Comparison of ENCODE assay signal across 23 mouse cellular contexts in genomic region chr13:43790229-43791001, GRCm38 (mm10). TPM values are rescaled to one million over a fixed set of nuclear protein-coding genes. Genes with fewer than 3 reads are reported as not detected.
A peak's percentile ranks its signal among the peaks of the same experiment; 100 is the strongest.
DNase-seq lines count a peak whose midpoint lies in the region; ATAC-seq and TF ChIP-seq lines count a peak whose summit lies in the region.
"Had no signal": no experiment of that assay in that cellular context is flagged by ENCODE, and none has a peak within 500 bp of the region (broad histone marks: within the 10 kb centered on the region; RNA-seq: fewer than 3 reads in every experiment).

No protein-coding gene starts in this region.

- H3K9me3 ChIP-seq in kidney, embryonic 16.5 days (ENCODE audit: low read length), result no peaks in the 10 kb centered on the region
- H3K9me3 ChIP-seq: forebrain, embryonic 10.5 days; hindbrain, embryonic 13.5 days; liver, embryonic 15.5 days; midbrain, embryonic 15.5 days had no signal

- H3K4me2 ChIP-seq in kidney, embryonic 16.5 days (replicated peaks; ENCODE audit: low read depth, low read length), result no peak overlapping the region
- H3K4me2 ChIP-seq: hindbrain, embryonic 13.5 days; liver, embryonic 15.5 days; midbrain, embryonic 15.5 days had no signal

- peak; percentile 7 for ATAC-seq in CD4-positive, CD25-positive, alpha-beta regulatory T cell, adult 4 months
- peak; percentile 36 for ATAC-seq in granulocyte monocyte progenitor cell, adult 5-6 weeks (replicated peaks; ENCODE audit: poor library complexity, severe bottlenecking)
- ATAC-seq in neutrophil, adult 5-6 weeks (ENCODE audit: extremely low read depth, insufficient number of reproducible peaks, low FRiP score, poor library complexity, severe bottlenecking), result peak; percentile 27; the same call in 1 of the 2 replicates
- ATAC-seq in kidney, embryonic 16.5 days (ENCODE audit: low FRiP score, low TSS enrichment), result no peak
- ATAC-seq: forebrain, embryonic 16.5 days; midbrain, embryonic 15.5 days had no signal

- WGBS in lung, adult 2 months, result 86% methylated on average over 11 of the region's 11 CpGs
- 92% methylated on average over 11 of the region's 11 CpGs for WGBS in kidney, embryonic 16.5 days

- no peaks in the 10 kb centered on the region for H3K36me3 ChIP-seq in kidney, embryonic 16.5 days (ENCODE audit: insufficient read depth, low read length)
- H3K36me3 ChIP-seq: forebrain, embryonic 10.5 days; hindbrain, embryonic 13.5 days; liver, embryonic 15.5 days; midbrain, embryonic 15.5 days had no signal

- peak; percentile 50 for DNase-seq in lung, postnatal 25 days (ENCODE audit: low spot score)
- DNase-seq in lung, adult 2 months, result no peak
- DNase-seq in left cerebral cortex, postnatal 14 days (ENCODE audit: low spot score in 2 of 2), result no peak
- DNase-seq: adrenal gland, postnatal 25 days; cerebellum, adult 11 months; cerebellum, postnatal 10 days; gastrocnemius, postnatal 25 days; heart, postnatal 36 days; kidney, adult 8-10 months; kidney, postnatal 25 days; right cerebral cortex, adult 18-20 months; right cerebral cortex, postnatal 4 days had no signal

- H3K27me3 ChIP-seq in kidney, embryonic 16.5 days (ENCODE audit: insufficient read depth, low read length), result no peaks in the 10 kb centered on the region
- H3K27me3 ChIP-seq: midbrain, embryonic 15.5 days had no signal

- no peak overlapping the region for H3K27ac ChIP-seq in kidney, embryonic 16.5 days (ENCODE audit: low read length)
- H3K27ac ChIP-seq: forebrain, embryonic 10.5 days; hindbrain, embryonic 13.5 days; layer of hippocampus, adult 2 months; liver, embryonic 15.5 days; midbrain, embryonic 15.5 days had no signal

- H3K4me1 ChIP-seq in lung, adult 2 months (ENCODE audit: control insufficient read depth, insufficient read depth, low read length), result no peaks in the 10 kb centered on the region; the same call in 1 of the 2 replicates
- H3K4me1 ChIP-seq in kidney, embryonic 16.5 days (ENCODE audit: insufficient read depth, low read length), result peaks cover 34% of the 10 kb centered on the region

- intact Hi-C loops in left cerebral cortex, postnatal 14 days (cut with DNase I), result no loop called here

- no peak for TF ChIP-seq POLR2A in lung, adult 2 months (IDR thresholded peaks at IDR 0.05; ENCODE audit: borderline replicate concordance, extremely low read depth, low read depth, low read length)

- H3K4me3 ChIP-seq in lung, adult 2 months (replicated peaks; ENCODE audit: extremely low read depth, low read depth, low read length), result no peak overlapping the region
- H3K4me3 ChIP-seq in kidney, embryonic 16.5 days (ENCODE audit: low read length), result no peak overlapping the region
- H3K4me3 ChIP-seq: forebrain, embryonic 10.5 days; hindbrain, embryonic 13.5 days; layer of hippocampus, adult 2 months; liver, embryonic 15.5 days; midbrain, embryonic 15.5 days had no signal

- no peak for TF ChIP-seq CTCF in lung, adult 2 months (IDR thresholded peaks at IDR 0.05; ENCODE audit: insufficient read depth, low read length)

- H3K9ac ChIP-seq in kidney, embryonic 16.5 days (replicated peaks; ENCODE audit: low read length), result no peak overlapping the region
- H3K9ac ChIP-seq: hindbrain, embryonic 13.5 days; liver, embryonic 15.5 days; midbrain, embryonic 15.5 days had no signal

RNA-seq across cellular contexts. Expression of gene Cd83, which starts 5.8 kb away (rescaled TPM):
- polyA plus RNA-seq in lung, adult 2 months (2012; rRNA removed), result 6.9 and 7.5 TPM in 2 replicates
- polyA plus RNA-seq in CD4-positive, CD25-positive, alpha-beta regulatory T cell, adult 4 months (2017; shearing (Covaris generic)), result 100 to 1,000 TPM; 294 to 385 TPM
- total RNA-seq in granulocyte monocyte progenitor cell, adult 5-6 weeks (2014; fragmentation: Nextera tagmentation), result not detected in 2 replicates
- 0.43 TPM in 1 of 2 replicates, not detected in the other for total RNA-seq in granulocyte monocyte progenitor cell, adult 5-6 weeks (2017)
- 81.4 and 89.3 TPM in 2 replicates for total RNA-seq in neutrophil, adult 5-6 weeks (2017)
- 35.0 and 35.2 TPM in 2 replicates for polyA plus RNA-seq in kidney, embryonic 16.5 days (2015; fragmentation: Nextera tagmentation; extraction: Ambion mirVana)
- total RNA-seq in left cerebral cortex, postnatal 14 days (2021), result 1 to 10 TPM; 5.5 to 6.4 TPM
- polyA plus RNA-seq: C2C12 had no signal

Comparison
In these comparisons a context has a peak if more than half of its experiments do, and no peak if none do; other contexts are left out.
1. RNA of gene Cd83, which starts 5.8 kb away (total RNA-seq): 81.4 to 89.3 TPM in neutrophil, adult 5-6 weeks; 5.5 to 6.4 TPM in left cerebral cortex, postnatal 14 days and 0.43 TPM in granulocyte monocyte progenitor cell, adult 5-6 weeks; every median in the first group is over 10 times any median in the second.